Mouse (Mus musculus) midbrain, embryonic 16.5 days (tissue): Measurements from ENCODE around the gene Dda1. TPM values are rescaled to one million over a fixed set of nuclear protein-coding genes. Genes with fewer than 3 reads are reported as not detected.
"Not testable (repeated sequence)": the region's sequence is repeated elsewhere in the genome, so short reads cannot be mapped to it uniquely, and the experiment has no call there.

Experiments
- ATAC-seq: fragments of 200-750 bp; cut with Nextera tagmentation; 2 replicates; pipeline ENCODE4 v1.8.0; 2017; ENCODE audit warnings: moderate TSS enrichment
- H3K27ac ChIP-seq: fragments of 300-500 bp; sonication (generic); 2 replicates; pipeline ENCODE4 v1.5.1; 2014; ENCODE audit warnings: mild to moderate bottlenecking, low read length, mixed read lengths
- H3K27me3 ChIP-seq: fragments of 300-500 bp; sonication (generic); 2 replicates; pipeline ENCODE4 v1.6.1; 2014; ENCODE audit warnings: low read depth, low read length, mixed read lengths; ENCODE audit not compliant: control insufficient read depth, insufficient read depth
- H3K36me3 ChIP-seq: fragments of 300-500 bp; sonication (generic); 2 replicates; pipeline ENCODE4 v1.6.1; 2014; ENCODE audit warnings: mild to moderate bottlenecking, low read length, moderate library complexity, mixed read lengths; ENCODE audit not compliant: control insufficient read depth, insufficient read depth
- H3K4me1 ChIP-seq: fragments of 300-500 bp; sonication (generic); 2 replicates; pipeline ENCODE4 v1.6.1; 2014; ENCODE audit warnings: mild to moderate bottlenecking, low read length, mixed read lengths; ENCODE audit not compliant: control insufficient read depth, insufficient read depth
- H3K4me2 ChIP-seq: fragments of 300-500 bp; sonication (generic); 2 replicates; pipeline ENCODE4 v1.6.1; 2014; ENCODE audit warnings: mild to moderate bottlenecking, low read length, mixed read lengths
- H3K4me3 ChIP-seq: fragments of 300-500 bp; sonication (generic); 2 replicates; pipeline ENCODE4 v1.5.1; 2014; ENCODE audit warnings: low read depth, mild to moderate bottlenecking, low read length, moderate library complexity, mixed read lengths
- H3K9ac ChIP-seq: fragments of 300-500 bp; sonication (generic); 2 replicates; pipeline ENCODE4 v1.6.1; 2014; ENCODE audit warnings: low read depth, low read length, mixed read lengths
- H3K9me3 ChIP-seq: fragments of 300-500 bp; sonication (generic); replicated peaks from 2 replicates; pipeline ENCODE4 v1.6.1; 2014; ENCODE audit warnings: mild to moderate bottlenecking, low read length, mixed read lengths; ENCODE audit not compliant: control insufficient read depth, poor library complexity, severe bottlenecking
- WGBS: fragments of 180-500 bp; shearing (Covaris S2); extraction: QIAGEN DNeasy Blood & Tissue Kit; methylation state at CpG from one replicate; pipeline ENCODE4 v1.1.7; 2014; 5-methylcytosine and 5-hydroxymethylcytosine counted together
- polyA plus RNA-seq: library from polyadenylated mRNA; unstranded; fragments of >200 nt; fragmentation: Nextera tagmentation; extraction: Ambion mirVana; gene quantifications from 2 replicates; pipeline ENCODE4 v1.2.1, GENCODE M21; 2015

Gene Dda1
- 224 and 231 TPM in 2 replicates for polyA plus RNA-seq

GRCm38 (mm10) chr8:71468916-71469315, at the start of gene Dda1:
Gene Dda1, plus strand, starts transcription at chr8:71469199.
- H3K4me1 ChIP-seq, result peaks cover 27% of the 10 kb centered on the region
- H3K4me3 ChIP-seq, result peak within 1 kb of the TSS; percentile 72
- ATAC-seq, result peak; percentile 89
- H3K9ac ChIP-seq, result peak within 1 kb of the TSS; percentile 80
- peak within 1 kb of the TSS; percentile 81 for H3K4me2 ChIP-seq
- peak within 1 kb of the TSS; percentile 88 for H3K27ac ChIP-seq
- WGBS, result under 1% methylated on average over 49 of the region's 52 CpGs
- peaks cover 14% of the 10 kb centered on the region for H3K36me3 ChIP-seq
- no peaks in the 10 kb centered on the region for H3K27me3 ChIP-seq
- no peaks in the 10 kb centered on the region for H3K9me3 ChIP-seq

- Histone ChIP-seq H3K27me3 (no peaks in the 10 kb centered on the region), H3K36me3 (no peaks in the 10 kb centered on the region), H3K9ac (no peak overlapping the region), H3K27ac (no peak overlapping the region), H3K9me3 (no peaks in the 10 kb centered on the region), H3K4me3 (no peak overlapping the region), H3K4me1 (no peaks in the 10 kb centered on the region), H3K4me2 (no peak overlapping the region)
- ATAC-seq, result no peak
Observed at GRCm38 (mm10) chr8:71422121-71422520, 46.9 kb upstream of the Dda1 start.

- not testable (repeated sequence) for H3K9ac ChIP-seq, H3K36me3 ChIP-seq, H3K4me2 ChIP-seq, ATAC-seq, H3K4me1 ChIP-seq, H3K27me3 ChIP-seq, H3K27ac ChIP-seq, H3K9me3 ChIP-seq, H3K4me3 ChIP-seq
- 84% methylated on average over 1 of the region's 1 CpGs for WGBS
Observed at GRCm38 (mm10) chr8:71432935-71433334, 36.1 kb upstream of the Dda1 start.

GRCm38 (mm10) chr8:71437041-71437440, 32.0 kb upstream of the Dda1 start:
- no peaks in the 10 kb centered on the region; the same call in 1 of the 2 replicates for H3K27me3 ChIP-seq
- no peak overlapping the region for H3K9ac ChIP-seq
- WGBS, result 57% methylated on average over 3 of the region's 3 CpGs
- H3K4me2 ChIP-seq, result no peak overlapping the region
- H3K4me3 ChIP-seq, result no peak overlapping the region
- H3K9me3 ChIP-seq, result no peaks in the 10 kb centered on the region
- no peak for ATAC-seq
- H3K27ac ChIP-seq, result no peak overlapping the region
- H3K36me3 ChIP-seq, result no peaks in the 10 kb centered on the region
- H3K4me1 ChIP-seq, result no peaks in the 10 kb centered on the region

GRCm38 (mm10) chr8:71441404-71441803, 27.6 kb upstream of the Dda1 start:
- H3K9ac ChIP-seq, result no peak overlapping the region
- WGBS, result under 1% methylated on average over 7 of the region's 7 CpGs
- H3K27me3 ChIP-seq, result no peaks in the 10 kb centered on the region; the same call in 1 of the 2 replicates
- no peaks in the 10 kb centered on the region for H3K9me3 ChIP-seq
- no peak for ATAC-seq
- H3K27ac ChIP-seq, result no peak overlapping the region
- no peaks in the 10 kb centered on the region for H3K4me1 ChIP-seq
- H3K4me2 ChIP-seq, result no peak overlapping the region
- no peak overlapping the region for H3K4me3 ChIP-seq
- H3K36me3 ChIP-seq, result no peaks in the 10 kb centered on the region

GRCm38 (mm10) chr8:71445096-71445495, 23.9 kb upstream of the Dda1 start:
- Histone ChIP-seq H3K4me2 (no peak overlapping the region), H3K9ac (no peak overlapping the region)
- WGBS, result 89% methylated on average over 7 of the region's 7 CpGs

GRCm38 (mm10) chr8:71451337-71451736, 17.7 kb upstream of the Dda1 start:
- Histone ChIP-seq H3K36me3 (no peaks in the 10 kb centered on the region), H3K4me1 (no peaks in the 10 kb centered on the region), H3K27ac (no peak overlapping the region), H3K27me3 (no peaks in the 10 kb centered on the region), H3K9ac (no peak overlapping the region), H3K4me3 (no peak overlapping the region), H3K4me2 (no peak overlapping the region), H3K9me3 (no peaks in the 10 kb centered on the region; the same call in 1 of the 2 replicates)
- ATAC-seq, result no peak
- WGBS, result 64% methylated on average over 4 of the region's 4 CpGs

More at GRCm38 (mm10) chr8:71445096-71445495, 23.9 kb upstream of the Dda1 start:
- Histone ChIP-seq H3K4me1 (no peaks in the 10 kb centered on the region), H3K9me3 (no peaks in the 10 kb centered on the region), H3K27ac (no peak overlapping the region), H3K27me3 (no peaks in the 10 kb centered on the region; the same call in 1 of the 2 replicates), H3K4me3 (no peak overlapping the region), H3K36me3 (no peaks in the 10 kb centered on the region)
- ATAC-seq, result no peak

- no peak overlapping the region for H3K9ac ChIP-seq
- H3K9me3 ChIP-seq, result no peaks in the 10 kb centered on the region; the same call in 1 of the 2 replicates
- no peak overlapping the region for H3K27ac ChIP-seq
- H3K4me3 ChIP-seq, result no peak overlapping the region
- no peaks in the 10 kb centered on the region for H3K27me3 ChIP-seq
- peaks cover 3% of the 10 kb centered on the region; the same call in 1 of the 2 replicates for H3K36me3 ChIP-seq
- no peaks in the 10 kb centered on the region for H3K4me1 ChIP-seq
- H3K4me2 ChIP-seq, result no peak overlapping the region
- ATAC-seq, result no peak
- 51% methylated on average over 11 of the region's 11 CpGs for WGBS
Observed at GRCm38 (mm10) chr8:71451777-71452176, 17.2 kb upstream of the Dda1 start.

- no peak for ATAC-seq
Observed at GRCm38 (mm10) chr8:71452669-71453068, 16.3 kb upstream of the Dda1 start.

More at GRCm38 (mm10) chr8:71452669-71453068, 16.3 kb upstream of the Dda1 start:
- WGBS, result 84% methylated on average over 2 of the region's 2 CpGs
- no peak overlapping the region for H3K4me3 ChIP-seq
- H3K9me3 ChIP-seq, result no peaks in the 10 kb centered on the region; the same call in 1 of the 2 replicates
- H3K9ac ChIP-seq, result no peak overlapping the region
- H3K36me3 ChIP-seq, result peaks cover 6% of the 10 kb centered on the region; the same call in 1 of the 2 replicates
- no peaks in the 10 kb centered on the region for H3K27me3 ChIP-seq
- H3K4me1 ChIP-seq, result no peaks in the 10 kb centered on the region
- H3K27ac ChIP-seq, result no peak overlapping the region
- no peak overlapping the region for H3K4me2 ChIP-seq
